Mouse (Mus musculus) midbrain, postnatal 0 days (tissue): ENCODE measurements around the gene Hsd17b13. TPM values are rescaled to one million over a fixed set of nuclear protein-coding genes. Genes with fewer than 3 reads are reported as not detected.
A peak's percentile ranks its signal among the peaks of the same experiment; 100 is the strongest.

Source experiments
- ATAC-seq: fragments of 200-750 bp; cut with Nextera tagmentation; 2 replicates; pipeline ENCODE4 v1.8.0; 2017; ENCODE audit warnings: moderate number of reproducible peaks, mild to moderate bottlenecking, moderate TSS enrichment, moderate library complexity; ENCODE audit not compliant: low FRiP score
- DNase-seq: peaks from one replicate; pipeline ENCODE4 v3.0.0-alpha.2; 2015; ENCODE audit warnings: low spot score
- H3K27ac ChIP-seq: fragments of 300-500 bp; sonication (generic); 2 replicates; pipeline ENCODE4 v1.5.1; 2014; ENCODE audit warnings: low read depth, mild to moderate bottlenecking, low read length, mixed read lengths
- H3K27me3 ChIP-seq: fragments of 300-500 bp; sonication (generic); 2 replicates; pipeline ENCODE4 v1.6.1; 2014; ENCODE audit warnings: low read length, control low read depth, mixed read lengths; ENCODE audit not compliant: insufficient read depth
- H3K36me3 ChIP-seq: fragments of 300-500 bp; sonication (generic); 2 replicates; pipeline ENCODE4 v1.6.1; 2014; ENCODE audit warnings: low read length, control low read depth, mixed read lengths; ENCODE audit not compliant: insufficient read depth
- H3K4me1 ChIP-seq: fragments of 300-500 bp; sonication (generic); 2 replicates; pipeline ENCODE4 v1.6.1; 2014; ENCODE audit warnings: mild to moderate bottlenecking, control low read depth, antibody characterized with exemption, low read length, mixed read lengths; ENCODE audit not compliant: insufficient read depth
- H3K4me2 ChIP-seq: fragments of 300-500 bp; sonication (generic); 2 replicates; pipeline ENCODE4 v1.6.1; 2014; ENCODE audit warnings: low read depth, mild to moderate bottlenecking, low read length, mixed read lengths; ENCODE audit not compliant: poor library complexity, severe bottlenecking
- H3K4me3 ChIP-seq: fragments of 300-500 bp; sonication (generic); 2 replicates; pipeline ENCODE4 v1.5.1; 2014; ENCODE audit warnings: low read depth, mild to moderate bottlenecking, low read length, moderate library complexity
- H3K9ac ChIP-seq: fragments of 300-500 bp; sonication (generic); replicated peaks from 2 replicates; pipeline ENCODE4 v1.6.1; 2014; ENCODE audit warnings: mild to moderate bottlenecking, low read length, moderate library complexity, mixed read lengths; ENCODE audit not compliant: poor library complexity, severe bottlenecking
- H3K9me3 ChIP-seq: fragments of 300-500 bp; sonication (generic); 2 replicates; pipeline ENCODE4 v1.6.1; 2016; ENCODE audit warnings: low read length, control low read depth
- CTCF ChIP-seq: IDR thresholded peaks from 2 replicates; pipeline ENCODE4 v1.5.1; 2016; ENCODE audit warnings: antibody characterized with exemption, mild to moderate bottlenecking
- WGBS: fragments of 180-500 bp; shearing (Covaris S2); extraction: QIAGEN DNeasy Blood & Tissue Kit; methylation state at CpG from one replicate; pipeline ENCODE4 v1.1.7; 2014; 5-methylcytosine and 5-hydroxymethylcytosine counted together
- polyA plus RNA-seq: library from polyadenylated mRNA; unstranded; fragments of >200 nt; fragmentation: Nextera tagmentation; extraction: Ambion mirVana; gene quantifications from 2 replicates; pipeline ENCODE4 v1.2.1, GENCODE M21; 2015
- total RNA-seq: library from RNA; depleted of rRNA; stranded (reverse); fragments of >200 nt; gene quantifications from 2 replicates; pipeline ENCODE4 v1.2.3, GENCODE M21; 2014

Gene Hsd17b13
- total and polyA plus RNA-seq, 2 experiments from 2014 or later, result 0.27 TPM; not detected in 1

DNA sequence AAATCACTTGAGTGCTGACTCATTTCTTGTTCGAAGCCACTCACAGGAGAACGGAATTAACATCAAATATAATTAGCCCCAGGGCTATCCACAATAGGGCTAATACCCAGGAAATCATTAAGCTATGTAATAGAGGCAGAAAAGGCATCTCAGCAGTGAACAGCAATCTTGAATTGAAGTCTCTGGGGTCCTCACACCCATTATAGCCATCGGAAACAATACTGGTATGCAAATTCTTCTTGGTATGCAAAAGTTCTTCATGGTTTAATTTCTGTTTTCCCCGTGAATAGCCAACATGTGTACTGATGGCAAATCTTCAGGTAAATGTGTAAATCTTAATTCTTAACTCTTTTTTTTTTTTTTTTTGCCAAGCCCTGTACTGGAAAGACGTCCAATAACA, 46.7 kb downstream of the Hsd17b13 start:
- H3K27me3 ChIP-seq, result no peaks in the 10 kb centered on the region
- DNase-seq (no peak), ATAC-seq (no peak)
- no peak overlapping the region for H3K27ac ChIP-seq
- H3K36me3 ChIP-seq, result no peaks in the 10 kb centered on the region
- 0 out of 2 replicates have a peak, but pooled peaks cover 2% of the 10 kb centered on the region for H3K4me1 ChIP-seq
- no peak overlapping the region for H3K4me2 ChIP-seq
- H3K9me3 ChIP-seq, result 0 out of 2 replicates have a peak, but pooled peaks cover 4% of the 10 kb centered on the region
- H3K4me3 ChIP-seq, result no peak overlapping the region
- H3K9ac ChIP-seq, result no peak overlapping the region
- no peak for TF ChIP-seq CTCF
- WGBS, result 59% methylated on average over 5 of the region's 5 CpGs

DNA sequence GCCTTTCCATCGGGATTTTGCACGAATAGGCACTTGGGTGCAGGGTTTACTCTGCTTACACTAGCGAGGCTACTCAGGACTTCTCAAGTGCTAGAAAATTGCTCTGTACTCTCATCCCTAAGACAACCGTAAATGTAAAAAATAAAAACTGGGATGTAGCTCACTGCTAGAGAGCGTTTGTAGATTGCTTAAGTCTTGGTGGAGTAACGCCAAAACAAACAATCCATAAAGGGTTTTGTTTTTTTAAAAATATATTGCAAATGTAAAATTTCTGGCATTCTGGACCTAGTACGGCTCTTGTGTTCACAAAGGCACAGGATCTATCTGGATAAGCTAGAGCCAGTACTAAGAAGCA, 49.0 kb downstream of the Hsd17b13 start:
- no peaks in the 10 kb centered on the region for H3K27me3 ChIP-seq
- DNase-seq, result no peak
- 91% methylated on average over 7 of the region's 7 CpGs for WGBS

DNA sequence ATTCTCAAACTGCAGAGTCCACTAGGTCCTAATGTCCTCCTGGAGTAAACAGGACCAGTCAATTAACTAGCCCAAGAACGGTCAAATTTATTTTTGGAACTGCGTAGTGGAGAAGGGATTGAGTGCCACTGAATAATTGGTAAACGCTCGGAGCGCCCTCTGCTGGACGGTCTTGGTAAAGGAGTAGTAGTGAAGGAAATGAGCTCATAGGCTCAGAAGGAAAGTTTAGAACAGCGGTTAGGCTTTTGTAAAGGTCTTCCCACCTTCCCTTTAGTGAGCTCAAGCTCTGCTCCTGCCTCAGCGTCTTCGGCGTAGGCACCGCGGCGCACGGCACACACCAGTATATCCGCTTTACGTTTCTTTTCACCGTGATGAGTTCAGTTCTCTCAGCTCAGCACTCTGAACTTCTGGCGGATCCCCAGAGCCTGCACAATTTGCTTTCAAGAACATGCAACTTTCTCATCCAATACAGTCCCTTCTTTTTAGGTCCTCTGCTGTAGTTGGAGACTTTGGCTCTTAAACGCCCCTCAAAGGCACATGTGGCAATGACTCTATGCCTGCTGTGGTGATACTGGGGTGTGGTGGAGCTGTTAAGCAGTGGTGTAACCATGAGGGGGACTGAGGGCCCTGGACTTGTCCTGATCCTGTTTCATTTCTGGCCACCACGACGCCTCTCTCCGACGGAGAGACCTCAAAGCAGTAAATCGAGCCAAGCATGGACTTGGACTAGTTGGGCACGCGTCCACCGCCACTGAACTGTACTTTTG, 49.6 kb downstream of the Hsd17b13 start:
- Histone ChIP-seq H3K27ac (no peak overlapping the region), H3K4me3 (no peak overlapping the region), H3K4me1 (0 out of 2 replicates have a peak, but pooled peaks cover 2% of the 10 kb centered on the region), H3K36me3 (no peaks in the 10 kb centered on the region), H3K27me3 (no peaks in the 10 kb centered on the region), H3K9me3 (no peaks in the 10 kb centered on the region), H3K9ac (no peak overlapping the region), H3K4me2 (peak overlapping the region; percentile 45)
- no peak for ATAC-seq
- 29% methylated on average over 27 of the region's 27 CpGs for WGBS
- DNase-seq, result peak; percentile 91
- TF ChIP-seq CTCF, result peak; percentile 94

More for the DNA sequence above, 49.0 kb downstream of the Hsd17b13 start:
- no peak for ATAC-seq
- 0 out of 2 replicates have a peak, but pooled peaks cover 2% of the 10 kb centered on the region for H3K4me1 ChIP-seq
- no peak overlapping the region for H3K9ac ChIP-seq
- H3K4me3 ChIP-seq, result no peak overlapping the region
- H3K27ac ChIP-seq, result no peak overlapping the region
- no peaks in the 10 kb centered on the region for H3K36me3 ChIP-seq
- TF ChIP-seq CTCF, result no peak
- H3K9me3 ChIP-seq, result 0 out of 2 replicates have a peak, but pooled peaks cover 4% of the 10 kb centered on the region
- H3K4me2 ChIP-seq, result no peak overlapping the region

DNA sequence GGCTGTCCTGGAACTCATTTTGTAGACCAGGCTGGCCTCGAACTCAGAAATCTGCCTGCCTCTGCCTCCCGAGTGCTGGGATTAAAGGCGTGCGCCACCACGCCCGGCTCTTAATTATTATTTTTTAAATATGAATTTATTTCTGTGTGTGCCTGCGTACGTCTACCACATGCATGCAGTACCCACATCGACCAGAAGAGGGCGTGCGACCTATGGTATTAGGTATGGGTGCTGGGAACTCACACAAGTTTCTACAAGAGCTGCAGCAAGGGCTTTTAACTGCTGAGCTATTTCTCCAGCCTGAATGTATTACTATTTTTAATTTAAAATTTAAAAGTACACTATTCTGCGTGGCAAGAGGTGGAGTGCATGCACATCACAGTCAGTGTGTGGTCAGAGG, 50.8 kb downstream of the Hsd17b13 start:
- no peak overlapping the region for H3K27ac ChIP-seq
- no peak for ATAC-seq
- H3K9ac ChIP-seq, result no peak overlapping the region
- no peak overlapping the region for H3K4me3 ChIP-seq
- 0 out of 2 replicates have a peak, but pooled peaks cover 2% of the 10 kb centered on the region for H3K4me1 ChIP-seq
- no peaks in the 10 kb centered on the region for H3K27me3 ChIP-seq
- peak; percentile 16 for DNase-seq
- no peak overlapping the region for H3K4me2 ChIP-seq
- no peaks in the 10 kb centered on the region for H3K9me3 ChIP-seq
- H3K36me3 ChIP-seq, result no peaks in the 10 kb centered on the region
- TF ChIP-seq CTCF, result peak; percentile 66
- 69% methylated on average over 12 of the region's 12 CpGs for WGBS

DNA sequence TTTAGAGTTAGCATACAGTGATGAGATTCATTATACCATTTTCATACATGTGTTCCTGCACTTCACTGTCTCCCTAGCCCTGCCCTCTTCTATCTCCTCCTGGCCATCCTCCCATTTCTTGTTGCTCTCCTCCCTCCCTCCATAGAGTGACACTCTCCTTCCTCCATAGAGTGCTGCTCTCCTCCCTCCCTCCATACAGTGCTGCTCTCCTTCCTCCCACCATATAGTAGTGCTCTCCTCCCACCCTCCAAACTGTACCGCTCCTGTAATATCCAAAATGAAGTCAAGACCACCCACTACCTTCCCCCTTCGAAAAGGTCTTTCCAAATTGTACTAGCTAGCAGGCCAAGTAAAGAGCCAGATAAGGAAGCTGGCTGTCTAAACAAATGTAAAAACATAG, 53.5 kb downstream of the Hsd17b13 start:
- TF ChIP-seq CTCF, result no peak
- Histone ChIP-seq H3K4me3 (no peak overlapping the region), H3K27ac (no peak overlapping the region), H3K27me3 (no peaks in the 10 kb centered on the region), H3K4me2 (no peak overlapping the region), H3K36me3 (no peaks in the 10 kb centered on the region), H3K4me1 (0 out of 2 replicates have a peak, but pooled peaks cover 2% of the 10 kb centered on the region), H3K9ac (no peak overlapping the region), H3K9me3 (no peaks in the 10 kb centered on the region)
- DNase-seq (no peak), ATAC-seq (no peak)
- WGBS, result 88% methylated on average over 2 of the region's 2 CpGs

DNA sequence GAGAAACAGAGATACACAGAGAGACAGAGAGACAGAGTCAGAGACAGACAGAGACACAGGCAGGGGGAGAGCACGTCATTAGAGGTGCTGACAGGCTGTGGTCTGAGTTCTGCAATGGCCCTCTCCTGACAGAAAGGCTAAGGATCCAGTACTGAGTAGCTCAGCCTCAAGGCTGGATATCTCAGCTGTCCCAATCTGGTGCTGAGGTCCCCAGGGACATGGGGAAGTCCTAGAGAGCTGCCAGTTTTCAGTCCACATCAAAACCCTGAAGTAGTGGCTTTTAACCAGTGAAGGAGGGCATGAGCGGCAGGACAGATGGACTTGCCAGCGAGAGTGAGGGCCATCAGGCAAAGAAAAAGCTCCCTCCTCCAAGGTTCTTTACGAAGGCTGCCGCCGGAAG, 54.1 kb downstream of the Hsd17b13 start:
- no peaks in the 10 kb centered on the region for H3K27me3 ChIP-seq
- no peak for TF ChIP-seq CTCF

More for the DNA sequence above, 54.1 kb downstream of the Hsd17b13 start:
- H3K9ac ChIP-seq, result no peak overlapping the region
- H3K36me3 ChIP-seq, result no peaks in the 10 kb centered on the region
- 0 out of 2 replicates have a peak, but pooled peaks cover 2% of the 10 kb centered on the region for H3K4me1 ChIP-seq
- 89% methylated on average over 6 of the region's 6 CpGs for WGBS
- no peak overlapping the region for H3K27ac ChIP-seq
- ATAC-seq (no peak), DNase-seq (no peak)
- no peaks in the 10 kb centered on the region for H3K9me3 ChIP-seq
- H3K4me2 ChIP-seq, result no peak overlapping the region
- H3K4me3 ChIP-seq, result no peak overlapping the region
